Mouse (Mus musculus): ENCODE measurements around the gene Cldn10. TPM values are rescaled to one million over a fixed set of nuclear protein-coding genes. Genes with fewer than 3 reads are reported as not detected.
A peak's percentile ranks its signal among the peaks of the same experiment; 100 is the strongest.
"Not testable (repeated sequence)": the region's sequence is repeated elsewhere in the genome, so short reads cannot be mapped to it uniquely, and the experiment has no call there.

Gene Cldn10
- polyA plus RNA-seq, 1 experiment from 2014 or later, result 14.2 TPM

DNA sequence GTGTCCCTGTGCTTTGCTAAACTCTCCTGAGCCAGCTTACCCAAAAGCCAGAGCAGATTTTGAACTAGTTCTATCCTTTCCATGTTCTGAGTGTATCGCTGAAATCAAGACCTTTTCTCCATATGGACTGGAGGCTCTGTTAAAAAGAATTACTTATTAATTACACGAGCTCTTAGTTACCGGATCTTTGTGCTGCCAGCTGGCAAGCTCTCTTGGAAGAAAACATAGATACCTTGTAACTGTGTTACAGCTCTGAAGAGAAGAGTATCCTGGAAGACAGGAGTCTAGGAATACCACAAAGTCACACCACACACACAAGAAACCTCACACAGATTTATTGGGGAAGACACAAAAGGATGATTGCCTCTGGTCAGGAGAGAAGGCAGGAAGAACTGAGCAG is 31.1 kb upstream of the Cldn10 start:
- H3K4me2 ChIP-seq (replicated peaks; ENCODE audit: low read depth, low read length), result no peak overlapping the region
- no peak overlapping the region for H3K9ac ChIP-seq (replicated peaks; ENCODE audit: low read depth, low read length)
- H3K9me3 ChIP-seq (ENCODE audit: control insufficient read depth, low read depth, low read length), result no peaks in the 10 kb centered on the region
- no peak for ATAC-seq (ENCODE audit: insufficient number of reproducible peaks, insufficient read depth, low FRiP score, low read depth)
- no peaks in the 10 kb centered on the region for H3K36me3 ChIP-seq (ENCODE audit: control insufficient read depth, insufficient read depth, low read length)
- H3K27ac ChIP-seq (ENCODE audit: low read length), result no peak overlapping the region
- 73% methylated on average over 3 of the region's 3 CpGs for WGBS
- no peaks in the 10 kb centered on the region for H3K27me3 ChIP-seq (ENCODE audit: control insufficient read depth, insufficient read depth, low read length)
- no peak overlapping the region for H3K4me3 ChIP-seq (ENCODE audit: low read depth, low read length)
- H3K4me1 ChIP-seq (ENCODE audit: control insufficient read depth, insufficient read depth, low read length), result no peaks in the 10 kb centered on the region

DNA sequence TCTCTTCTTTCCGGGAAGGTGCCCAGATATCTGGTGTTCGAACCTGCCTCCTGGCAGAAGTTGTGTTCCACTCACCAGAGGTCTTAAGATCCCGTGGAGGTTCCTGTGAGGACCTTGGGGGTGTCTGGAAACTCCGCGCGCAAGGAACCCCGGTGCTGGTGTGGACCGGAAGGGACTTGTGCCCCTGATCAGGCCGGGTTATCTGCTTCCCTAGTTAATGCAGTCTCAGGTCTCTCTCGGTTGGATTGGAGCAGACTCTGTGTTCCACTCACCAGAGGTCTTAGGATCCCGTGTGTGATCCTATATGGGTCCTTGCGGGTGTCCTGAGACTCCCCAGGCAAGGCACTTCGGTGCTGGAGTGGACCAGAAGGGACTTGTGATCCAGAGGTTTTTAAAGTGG is 24.3 kb upstream of the Cldn10 start:
- not testable (repeated sequence) for H3K4me2 ChIP-seq (replicated peaks; ENCODE audit: low read depth, low read length); H3K4me1 ChIP-seq (ENCODE audit: control insufficient read depth, insufficient read depth, low read length); H3K4me3 ChIP-seq (ENCODE audit: low read depth, low read length); H3K27ac ChIP-seq (ENCODE audit: low read length); H3K27me3 ChIP-seq (ENCODE audit: control insufficient read depth, insufficient read depth, low read length); H3K36me3 ChIP-seq (ENCODE audit: control insufficient read depth, insufficient read depth, low read length); H3K9ac ChIP-seq (replicated peaks; ENCODE audit: low read depth, low read length); H3K9me3 ChIP-seq (ENCODE audit: control insufficient read depth, low read depth, low read length); ATAC-seq (ENCODE audit: insufficient number of reproducible peaks, insufficient read depth, low FRiP score, low read depth)
- 94% methylated on average over 13 of the region's 13 CpGs for WGBS

GRCm38 (mm10) chr14:118763917-118764495 is 23.7 kb upstream of the Cldn10 start:
- no peaks in the 10 kb centered on the region for H3K4me1 ChIP-seq (ENCODE audit: control insufficient read depth, insufficient read depth, low read length)
- peak; percentile 74; the same call in 1 of the 2 replicates for ATAC-seq (ENCODE audit: insufficient number of reproducible peaks, insufficient read depth, low FRiP score, low read depth)
- no peak overlapping the region for H3K9ac ChIP-seq (replicated peaks; ENCODE audit: low read depth, low read length)
- no peaks in the 10 kb centered on the region for H3K27me3 ChIP-seq (ENCODE audit: control insufficient read depth, insufficient read depth, low read length)
- H3K4me2 ChIP-seq (replicated peaks; ENCODE audit: low read depth, low read length), result no peak overlapping the region
- no peaks in the 10 kb centered on the region for H3K9me3 ChIP-seq (ENCODE audit: control insufficient read depth, low read depth, low read length)
- no peaks in the 10 kb centered on the region for H3K36me3 ChIP-seq (ENCODE audit: control insufficient read depth, insufficient read depth, low read length)
- H3K27ac ChIP-seq (ENCODE audit: low read length), result no peak overlapping the region
- 54% methylated on average over 9 of the region's 9 CpGs for WGBS
- no peak overlapping the region for H3K4me3 ChIP-seq (ENCODE audit: low read depth, low read length)

DNA sequence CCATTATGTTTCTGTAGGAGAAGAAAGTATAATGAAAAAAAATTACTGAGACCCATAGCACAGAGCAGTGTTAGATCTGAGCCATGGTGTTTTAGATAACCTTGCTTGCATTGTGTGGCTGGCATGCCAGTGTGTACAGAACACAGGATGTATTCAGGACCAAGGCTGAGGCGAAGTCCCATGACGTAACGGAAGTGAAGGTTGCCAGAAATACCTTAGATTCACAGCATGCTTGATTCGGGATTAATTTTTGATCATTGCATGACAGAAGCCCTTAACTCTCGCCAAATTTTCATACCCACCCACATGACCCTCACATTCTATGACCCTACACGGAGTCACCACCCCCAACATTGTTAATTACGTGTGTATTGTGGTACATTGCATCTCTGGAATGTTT is 22.4 kb upstream of the Cldn10 start:
- H3K27me3 ChIP-seq (ENCODE audit: control insufficient read depth, insufficient read depth, low read length), result no peaks in the 10 kb centered on the region; the same call in 1 of the 2 replicates
- no peak overlapping the region for H3K4me3 ChIP-seq (ENCODE audit: low read depth, low read length)
- no peak overlapping the region for H3K27ac ChIP-seq (ENCODE audit: low read length)
- no peaks in the 10 kb centered on the region for H3K36me3 ChIP-seq (ENCODE audit: control insufficient read depth, insufficient read depth, low read length)
- 77% methylated on average over 7 of the region's 7 CpGs for WGBS
- H3K9me3 ChIP-seq (ENCODE audit: control insufficient read depth, low read depth, low read length), result no peaks in the 10 kb centered on the region
- H3K9ac ChIP-seq (replicated peaks; ENCODE audit: low read depth, low read length), result no peak overlapping the region
- H3K4me2 ChIP-seq (replicated peaks; ENCODE audit: low read depth, low read length), result no peak overlapping the region
- ATAC-seq (ENCODE audit: insufficient number of reproducible peaks, insufficient read depth, low FRiP score, low read depth), result 0 out of 2 replicates have a peak, but pooled peaks have one; percentile 54
- no peaks in the 10 kb centered on the region for H3K4me1 ChIP-seq (ENCODE audit: control insufficient read depth, insufficient read depth, low read length)

GRCm38 (mm10) chr14:118765951-118766350 is 21.8 kb upstream of the Cldn10 start:
- no peaks in the 10 kb centered on the region; the same call in 1 of the 2 replicates for H3K27me3 ChIP-seq (ENCODE audit: control insufficient read depth, insufficient read depth, low read length)
- no peak overlapping the region for H3K4me2 ChIP-seq (replicated peaks; ENCODE audit: low read depth, low read length)
- no peaks in the 10 kb centered on the region for H3K4me1 ChIP-seq (ENCODE audit: control insufficient read depth, insufficient read depth, low read length)
- no peak overlapping the region for H3K27ac ChIP-seq (ENCODE audit: low read length)
- no peak for ATAC-seq (ENCODE audit: insufficient number of reproducible peaks, insufficient read depth, low FRiP score, low read depth)
- H3K36me3 ChIP-seq (ENCODE audit: control insufficient read depth, insufficient read depth, low read length), result no peaks in the 10 kb centered on the region
- H3K9ac ChIP-seq (replicated peaks; ENCODE audit: low read depth, low read length), result no peak overlapping the region
- WGBS, result 62% methylated on average over 7 of the region's 7 CpGs
- no peak overlapping the region for H3K4me3 ChIP-seq (ENCODE audit: low read depth, low read length)
- no peaks in the 10 kb centered on the region for H3K9me3 ChIP-seq (ENCODE audit: control insufficient read depth, low read depth, low read length)

GRCm38 (mm10) chr14:118766368-118766767 is 21.3 kb upstream of the Cldn10 start:
- no peak overlapping the region for H3K9ac ChIP-seq (replicated peaks; ENCODE audit: low read depth, low read length)
- H3K36me3 ChIP-seq (ENCODE audit: control insufficient read depth, insufficient read depth, low read length), result no peaks in the 10 kb centered on the region
- no peaks in the 10 kb centered on the region for H3K4me1 ChIP-seq (ENCODE audit: control insufficient read depth, insufficient read depth, low read length)
- no peak for ATAC-seq (ENCODE audit: insufficient number of reproducible peaks, insufficient read depth, low FRiP score, low read depth)
- no peak overlapping the region for H3K4me3 ChIP-seq (ENCODE audit: low read depth, low read length)
- WGBS, result 61% methylated on average over 5 of the region's 5 CpGs
- H3K9me3 ChIP-seq (ENCODE audit: control insufficient read depth, low read depth, low read length), result no peaks in the 10 kb centered on the region
- H3K27me3 ChIP-seq (ENCODE audit: control insufficient read depth, insufficient read depth, low read length), result no peaks in the 10 kb centered on the region; the same call in 1 of the 2 replicates
- H3K4me2 ChIP-seq (replicated peaks; ENCODE audit: low read depth, low read length), result no peak overlapping the region
- H3K27ac ChIP-seq (ENCODE audit: low read length), result no peak overlapping the region

- H3K27ac ChIP-seq (ENCODE audit: low read length), result no peak overlapping the region
- H3K27me3 ChIP-seq (ENCODE audit: control insufficient read depth, insufficient read depth, low read length), result no peaks in the 10 kb centered on the region; the same call in 1 of the 2 replicates
- no peaks in the 10 kb centered on the region for H3K9me3 ChIP-seq (ENCODE audit: control insufficient read depth, low read depth, low read length)
- 31% methylated on average over 14 of the region's 14 CpGs for WGBS
- no peaks in the 10 kb centered on the region for H3K4me1 ChIP-seq (ENCODE audit: control insufficient read depth, insufficient read depth, low read length)
- H3K36me3 ChIP-seq (ENCODE audit: control insufficient read depth, insufficient read depth, low read length), result no peaks in the 10 kb centered on the region
- H3K9ac ChIP-seq (replicated peaks; ENCODE audit: low read depth, low read length), result no peak overlapping the region
- H3K4me2 ChIP-seq (replicated peaks; ENCODE audit: low read depth, low read length), result no peak overlapping the region
- peak; percentile 73 for ATAC-seq (ENCODE audit: insufficient number of reproducible peaks, insufficient read depth, low FRiP score, low read depth)
- H3K4me3 ChIP-seq (ENCODE audit: low read depth, low read length), result no peak overlapping the region
Observed at GRCm38 (mm10) chr14:118767673-118768353, 19.9 kb upstream of the Cldn10 start.

DNA sequence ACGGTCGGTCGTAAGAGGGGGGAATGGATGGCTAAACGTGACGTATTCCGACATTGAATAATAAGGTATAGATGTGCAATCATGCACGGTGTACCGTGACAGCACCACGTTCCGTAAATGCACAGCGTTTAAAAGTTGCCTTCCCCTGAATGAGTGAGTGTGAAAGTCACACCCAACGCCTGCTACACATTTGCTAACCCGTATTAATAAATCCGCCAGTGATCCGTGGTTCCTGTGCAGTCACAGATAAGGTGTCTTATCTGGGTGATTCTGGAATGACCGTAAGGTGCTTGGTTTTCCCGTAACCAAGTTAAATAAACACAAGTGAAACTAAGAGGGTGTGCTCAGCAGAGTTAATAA is 19.4 kb upstream of the Cldn10 start:
- Histone ChIP-seq H3K27me3 (ENCODE audit: control insufficient read depth, insufficient read depth, low read length) (no peaks in the 10 kb centered on the region; the same call in 1 of the 2 replicates), H3K36me3 (ENCODE audit: control insufficient read depth, insufficient read depth, low read length) (no peaks in the 10 kb centered on the region), H3K4me2 (replicated peaks; ENCODE audit: low read depth, low read length) (no peak overlapping the region), H3K4me1 (ENCODE audit: control insufficient read depth, insufficient read depth, low read length) (no peaks in the 10 kb centered on the region), H3K27ac (ENCODE audit: low read length) (no peak overlapping the region), H3K9me3 (ENCODE audit: control insufficient read depth, low read depth, low read length) (no peaks in the 10 kb centered on the region), H3K9ac (replicated peaks; ENCODE audit: low read depth, low read length) (no peak overlapping the region), H3K4me3 (ENCODE audit: low read depth, low read length) (no peak overlapping the region)
- ATAC-seq (ENCODE audit: insufficient number of reproducible peaks, insufficient read depth, low FRiP score, low read depth), result no peak
- WGBS, result 48% methylated on average over 17 of the region's 17 CpGs
